In genomic region chr2:174782016-174782415, GRCm38 (mm10) we compare ENCODE assay signal across 22 mouse cellular contexts. TPM values are rescaled to one million over a fixed set of nuclear protein-coding genes. Genes with fewer than 3 reads are reported as not detected.
"Had no signal": no experiment of that assay in that cellular context is flagged by ENCODE, and none has a peak within 500 bp of the region (broad histone marks: within the 10 kb centered on the region; RNA-seq: fewer than 3 reads in every experiment).

No protein-coding gene starts in this region.

- DNase-seq: kidney, postnatal 10 days; kidney, postnatal 36 days; layer of hippocampus, postnatal 36 days; liver, embryonic 13.5 days; lung, embryonic 14.5 days; right cerebral cortex, postnatal 14 days; right cerebral cortex, postnatal 4 days; thymus, adult 2 months; thymus, postnatal 14 days; thymus, postnatal 4 days had no signal

- H3K4me2 ChIP-seq: kidney, embryonic 15.5 days; liver, embryonic 13.5 days; lung, embryonic 14.5 days; midbrain, embryonic 12.5 days; midbrain, embryonic 15.5 days; neural tube, embryonic 13.5 days had no signal

- H3K4me3 ChIP-seq: kidney, embryonic 15.5 days; left cerebral cortex, adult 2 months; liver, embryonic 13.5 days; midbrain, embryonic 12.5 days; midbrain, embryonic 15.5 days; myocyte; neural tube, embryonic 13.5 days had no signal

- H3K27me3 ChIP-seq: kidney, embryonic 15.5 days; liver, embryonic 13.5 days; midbrain, embryonic 12.5 days; midbrain, embryonic 15.5 days; neural tube, embryonic 13.5 days had no signal

- H3K4me1 ChIP-seq: liver, embryonic 13.5 days; midbrain, embryonic 12.5 days; midbrain, embryonic 15.5 days; neural tube, embryonic 13.5 days had no signal

- H3K9me3 ChIP-seq: kidney, embryonic 15.5 days; liver, embryonic 13.5 days; midbrain, embryonic 12.5 days; midbrain, embryonic 15.5 days; neural tube, embryonic 13.5 days had no signal

- H3K9ac ChIP-seq: kidney, embryonic 15.5 days; liver, embryonic 13.5 days; lung, embryonic 14.5 days; midbrain, embryonic 12.5 days; midbrain, embryonic 15.5 days; neural tube, embryonic 13.5 days had no signal

- H3K36me3 ChIP-seq: kidney, embryonic 15.5 days; liver, embryonic 13.5 days; midbrain, embryonic 12.5 days; midbrain, embryonic 15.5 days; neural tube, embryonic 13.5 days had no signal

- H3K27ac ChIP-seq: kidney, embryonic 15.5 days; left cerebral cortex, adult 2 months; liver, embryonic 13.5 days; macrophage; midbrain, embryonic 12.5 days; midbrain, embryonic 15.5 days; neural tube, embryonic 13.5 days; stomach, postnatal 0 days had no signal

- ATAC-seq: lung, postnatal 0 days; midbrain, embryonic 15.5 days had no signal

RNA-seq across cellular contexts. Expression of gene Edn3, which starts 21.6 kb away (rescaled TPM):
- total RNA-seq: megakaryocyte, adult 5-6 weeks; monocyte, adult 5-6 weeks had no signal
- polyA plus RNA-seq: liver, adult 2 months; macrophage; myocyte had no signal
